Mouse (Mus musculus): Measurements from ENCODE around the gene Sclt1.

GRCm38 (mm10) chr3:41607467-41607866, 134.8 kb downstream of the Sclt1 start:
- TF ChIP-seq CTCF (IDR thresholded peaks at IDR 0.05; ENCODE audit: low read depth) = no peak
- TF ChIP-seq EP300 (optimal IDR thresholded peaks at IDR 0.05) = no peak

Measured in stomach, postnatal 0 days (tissue).